Mouse (Mus musculus): ENCODE results near the gene Lpp.
"Not testable (repeated sequence)": the region's sequence is repeated elsewhere in the genome, so short reads cannot be mapped to it uniquely, and the experiment has no call there.

Gene Lpp

DNA sequence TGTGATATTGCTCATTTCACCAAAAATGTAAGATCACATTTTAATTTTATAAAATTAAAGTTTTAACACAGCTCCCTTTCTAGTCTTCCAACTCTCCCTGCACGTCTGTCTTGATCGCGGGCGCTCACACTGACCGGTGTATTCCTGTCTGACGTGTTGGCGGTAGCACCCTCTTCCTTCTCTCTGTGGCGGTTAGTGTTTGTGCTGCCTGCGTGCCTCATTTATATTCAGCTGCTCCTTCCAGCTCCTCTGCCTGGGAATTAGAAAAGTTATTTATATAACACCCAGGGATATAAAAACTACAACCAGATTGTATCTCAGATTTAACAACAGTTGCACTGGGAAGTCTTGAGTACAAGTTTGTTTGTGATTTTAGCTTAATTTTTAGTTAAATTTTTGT lies 573.2 kb downstream of the Lpp start:
- DNase-seq (ENCODE audit: low read depth, low spot score), result no peak

DNA sequence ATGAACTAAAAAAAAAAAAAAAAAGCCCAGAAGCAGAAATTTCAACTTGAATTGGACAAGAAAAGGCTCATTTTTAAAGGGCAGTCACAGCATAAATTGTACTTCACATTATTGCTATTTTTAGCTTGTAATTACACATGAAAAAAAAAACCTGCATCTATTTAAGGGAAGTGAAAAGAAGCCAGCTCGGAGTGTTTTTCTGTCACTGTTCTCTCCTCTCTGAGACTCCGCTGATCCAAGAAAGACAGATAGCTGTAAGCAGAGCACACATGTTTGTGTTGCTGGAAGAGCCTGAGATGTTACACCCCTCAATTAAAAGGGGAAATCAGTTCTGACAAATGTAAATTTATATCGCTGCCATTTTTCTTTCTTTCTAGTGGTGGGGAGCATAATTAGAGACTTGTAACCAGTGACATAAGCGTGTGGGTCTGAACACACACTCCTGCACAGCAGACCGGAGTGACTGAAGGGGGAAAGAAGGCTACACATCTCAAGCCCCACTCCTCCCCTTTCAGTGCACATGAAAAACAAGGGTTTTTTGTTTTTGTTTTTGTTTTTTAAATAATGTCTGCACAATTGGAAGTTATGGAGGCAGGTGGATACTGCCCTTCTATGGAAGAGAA lies 579.8 kb downstream of the Lpp start:
- no peak for DNase-seq (ENCODE audit: low read depth, low spot score)

DNA sequence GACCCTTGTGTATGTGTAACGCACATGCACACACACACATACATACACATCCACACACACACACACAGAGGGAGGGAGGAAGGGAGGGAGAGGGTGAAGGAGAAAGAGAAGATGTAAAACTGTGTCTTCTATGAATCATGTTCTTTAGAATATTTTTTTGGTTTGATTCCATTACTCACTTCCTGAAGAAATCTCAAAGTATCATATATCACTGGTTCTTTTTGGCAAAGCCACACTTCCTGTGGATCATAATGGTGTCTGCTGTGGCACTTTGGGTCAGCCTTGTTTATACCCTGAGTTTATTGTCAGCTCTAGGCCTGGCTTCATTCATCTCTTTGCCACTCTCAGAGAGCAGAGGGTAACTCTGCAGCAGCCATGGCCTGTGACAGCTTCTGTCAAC lies 584.5 kb downstream of the Lpp start:
- DNase-seq (ENCODE audit: low read depth, low spot score), result no peak

DNA sequence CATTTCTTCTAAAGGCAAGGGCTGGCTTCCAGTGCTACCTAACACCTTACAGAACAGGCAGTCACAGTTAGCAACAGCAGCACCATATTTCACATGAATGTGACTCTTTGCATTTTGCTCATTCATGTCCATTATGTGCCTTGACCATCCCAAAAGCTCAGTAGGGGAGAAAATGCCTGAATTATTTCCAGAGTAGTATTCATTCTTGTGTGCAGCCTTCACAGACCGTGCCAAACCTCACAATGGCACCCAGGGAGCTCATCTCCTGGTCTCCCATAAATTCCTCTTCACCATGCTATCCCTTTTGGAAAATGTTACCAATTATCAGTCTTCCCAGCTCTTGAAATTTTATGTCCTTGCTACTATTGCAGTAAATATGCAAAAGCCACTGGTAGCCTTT lies 584.9 kb downstream of the Lpp start:
- peak; percentile 50 for DNase-seq (ENCODE audit: low read depth, low spot score)

DNA sequence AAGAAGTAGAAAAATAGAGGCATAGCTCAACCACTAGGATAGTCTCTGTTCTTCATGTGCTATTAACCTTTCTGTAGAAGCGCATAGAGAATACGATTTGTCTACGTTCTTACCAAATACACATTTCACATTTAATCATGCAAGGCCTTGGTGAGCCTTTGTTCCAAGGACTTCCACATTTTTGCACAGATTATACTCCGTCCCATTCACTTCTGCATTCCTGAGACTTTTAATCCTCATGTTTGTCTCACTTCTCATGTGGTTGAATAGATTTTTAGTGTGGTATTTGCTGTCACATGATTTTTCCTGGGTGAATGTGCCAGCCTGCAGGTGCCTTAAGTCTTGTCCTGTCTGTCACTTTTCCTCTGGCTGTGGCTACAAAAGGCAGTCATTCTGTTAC lies 586.1 kb downstream of the Lpp start:
- no peak for DNase-seq (ENCODE audit: low read depth, low spot score)

DNA sequence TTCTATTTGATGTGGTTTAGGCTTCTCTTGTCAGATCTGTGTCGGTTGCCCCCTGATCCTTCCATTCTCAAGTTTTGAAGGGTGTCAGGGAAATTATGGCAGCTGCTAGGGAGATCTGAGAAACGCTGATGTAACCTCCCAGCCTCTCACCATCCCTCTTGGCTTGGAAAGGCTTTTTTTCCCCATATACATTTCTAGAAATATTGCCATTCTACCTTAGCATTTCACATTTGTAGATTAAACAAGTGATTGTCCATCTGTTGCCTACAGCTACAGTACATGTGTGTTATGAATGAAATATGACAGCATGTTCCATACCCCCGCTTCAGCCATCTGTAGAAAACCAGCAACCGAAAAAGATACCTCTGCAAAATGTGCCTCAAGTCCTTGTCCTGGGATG lies 589.5 kb downstream of the Lpp start:
- no peak for DNase-seq (ENCODE audit: low read depth, low spot score)

DNA sequence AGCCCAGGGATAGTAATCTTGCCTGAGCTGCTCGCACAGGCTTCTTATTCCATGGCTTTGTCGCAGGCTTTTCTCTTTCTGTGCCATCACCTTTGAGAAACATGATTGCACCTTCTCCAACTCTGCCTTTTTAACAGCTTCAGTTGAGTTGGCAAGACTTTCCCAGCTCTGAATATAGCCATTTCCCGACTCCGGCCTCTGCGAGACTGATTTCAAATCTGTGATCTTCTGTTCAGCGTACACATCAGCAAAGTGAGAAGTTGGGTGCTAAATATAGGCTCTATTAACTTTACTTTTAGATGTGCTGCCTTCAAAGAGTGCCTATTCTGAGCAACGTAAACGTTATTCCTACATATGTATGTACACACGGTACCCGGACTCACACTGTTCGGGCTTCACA lies 597.0 kb downstream of the Lpp start:
- DNase-seq (ENCODE audit: low read depth, low spot score), result no peak

DNA sequence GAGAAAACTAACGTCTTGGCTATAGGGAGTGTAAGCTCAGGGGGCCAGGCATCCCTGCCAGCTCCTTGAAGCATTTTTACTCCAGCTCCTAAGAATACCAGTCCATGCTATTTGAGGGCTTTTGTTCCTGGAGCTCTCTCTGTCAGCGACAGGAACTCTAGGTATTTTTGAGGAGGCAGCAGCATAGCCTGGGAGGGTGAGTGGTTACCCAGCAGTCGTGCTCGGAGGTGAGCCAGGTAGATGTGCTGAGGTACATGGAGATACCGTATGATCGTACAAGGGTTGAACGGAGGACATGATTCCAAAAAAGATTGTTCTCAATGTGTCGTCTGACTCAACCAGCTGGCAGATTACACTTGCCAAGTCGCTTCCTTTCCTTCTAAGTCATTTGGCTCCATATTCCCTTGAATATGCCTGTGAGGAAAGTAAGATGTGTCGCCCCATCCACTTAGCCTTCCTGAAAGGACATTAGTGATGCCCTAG lies 597.8 kb downstream of the Lpp start:
- no peak for DNase-seq (ENCODE audit: low read depth, low spot score)

DNA sequence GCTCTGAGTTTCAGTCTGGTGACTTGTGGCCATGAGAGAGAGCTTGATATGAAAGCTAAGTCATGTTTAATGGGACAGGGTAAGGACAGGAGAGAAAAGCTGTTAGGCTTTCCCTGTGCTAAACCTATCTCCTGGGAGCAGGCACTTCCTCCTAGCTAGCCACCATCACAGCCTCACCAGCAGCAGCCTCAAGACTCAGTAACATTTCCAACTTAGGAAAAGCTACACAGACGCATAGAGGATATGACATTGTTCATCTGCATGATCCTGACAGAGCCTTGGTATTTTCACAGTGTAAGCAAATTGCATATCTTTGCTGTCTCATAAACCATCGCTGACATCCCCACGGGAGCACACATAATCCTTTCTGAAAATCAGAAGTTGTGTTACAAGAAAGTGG lies 598.7 kb downstream of the Lpp start:
- DNase-seq (ENCODE audit: low read depth, low spot score), result no peak

DNA sequence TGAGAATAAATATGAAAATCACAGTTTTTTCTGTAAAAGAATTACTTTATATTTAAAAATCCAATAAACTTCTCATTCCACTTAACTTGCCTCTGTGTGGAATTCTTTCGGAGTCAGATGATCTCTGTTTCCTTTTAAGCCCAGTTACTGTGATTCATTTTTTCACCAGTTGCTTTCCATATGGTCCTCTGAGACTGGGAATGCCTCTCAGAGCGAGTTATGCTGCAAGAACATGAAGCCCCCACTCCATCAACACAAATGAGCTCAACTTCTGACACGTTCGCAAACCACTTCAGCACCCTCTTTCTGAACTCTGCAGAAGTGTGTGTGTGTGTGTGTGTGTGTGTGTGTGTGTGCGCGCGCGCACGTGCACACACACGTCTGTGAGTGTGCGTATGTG lies 599.2 kb downstream of the Lpp start:
- DNase-seq (ENCODE audit: low read depth, low spot score), result peak; percentile 24

DNA sequence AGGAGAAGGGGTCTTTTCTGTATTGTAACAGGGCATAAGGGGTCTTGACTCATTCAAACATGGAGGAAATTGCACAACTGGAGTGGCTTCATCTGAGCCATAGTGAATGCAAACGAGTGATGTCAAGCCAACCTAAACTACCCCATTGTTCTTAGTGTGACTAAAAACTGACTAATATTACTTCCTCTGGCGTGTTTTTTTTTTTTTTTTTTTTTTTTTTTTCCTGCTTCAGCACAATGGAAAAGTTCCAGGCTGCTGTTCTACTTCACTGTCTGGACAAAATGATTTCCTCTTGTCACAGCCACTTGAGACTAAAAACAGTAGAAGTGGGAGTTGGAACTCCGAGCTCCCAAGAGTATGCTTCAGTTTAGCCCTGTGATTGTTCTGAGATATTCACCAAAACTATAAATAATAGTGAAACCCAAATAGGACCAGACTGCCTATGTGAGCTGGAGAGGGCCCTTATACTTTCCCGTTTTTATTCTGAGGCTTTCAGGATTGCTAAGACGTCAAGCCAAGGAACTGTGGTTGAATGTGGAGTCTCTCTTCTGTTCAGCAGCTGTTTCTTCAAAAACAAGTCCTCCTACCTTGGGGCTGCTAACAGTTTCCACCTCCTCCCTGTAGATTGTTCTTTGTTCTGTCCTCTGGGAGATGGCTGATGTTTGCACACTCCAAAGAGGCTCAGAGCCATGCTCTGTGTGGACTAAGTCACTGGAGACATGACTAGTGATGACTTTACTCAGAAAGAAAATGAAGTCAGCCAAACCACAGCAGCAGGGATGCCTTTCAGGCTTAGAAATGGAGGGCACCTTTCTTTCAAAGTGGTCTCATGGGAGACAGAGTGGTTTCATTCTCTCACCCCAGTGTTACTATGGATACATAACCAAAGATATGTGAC lies 617.9 kb downstream of the Lpp start:
- DNase-seq (ENCODE audit: low read depth, low spot score), result no peak

DNA sequence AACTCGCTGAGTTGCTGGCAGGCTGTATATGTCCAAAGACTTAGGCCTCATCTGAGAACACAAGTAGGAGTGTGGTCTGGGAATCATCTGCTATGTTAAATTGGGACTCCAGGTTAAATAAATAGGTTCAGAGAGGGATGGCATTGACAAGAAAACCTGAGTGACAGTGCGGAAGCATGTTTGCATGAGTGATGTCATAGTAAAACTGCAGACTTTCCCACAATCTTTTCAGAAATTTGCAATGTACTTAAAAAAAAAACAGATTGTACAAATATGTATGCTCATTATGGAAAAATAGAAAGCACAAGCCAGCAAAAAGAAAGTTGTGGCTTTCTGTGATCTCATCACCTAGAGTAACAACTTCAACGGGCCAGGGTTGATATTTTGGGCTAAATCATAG lies 619.6 kb downstream of the Lpp start:
- no peak for DNase-seq (ENCODE audit: low read depth, low spot score)

DNA sequence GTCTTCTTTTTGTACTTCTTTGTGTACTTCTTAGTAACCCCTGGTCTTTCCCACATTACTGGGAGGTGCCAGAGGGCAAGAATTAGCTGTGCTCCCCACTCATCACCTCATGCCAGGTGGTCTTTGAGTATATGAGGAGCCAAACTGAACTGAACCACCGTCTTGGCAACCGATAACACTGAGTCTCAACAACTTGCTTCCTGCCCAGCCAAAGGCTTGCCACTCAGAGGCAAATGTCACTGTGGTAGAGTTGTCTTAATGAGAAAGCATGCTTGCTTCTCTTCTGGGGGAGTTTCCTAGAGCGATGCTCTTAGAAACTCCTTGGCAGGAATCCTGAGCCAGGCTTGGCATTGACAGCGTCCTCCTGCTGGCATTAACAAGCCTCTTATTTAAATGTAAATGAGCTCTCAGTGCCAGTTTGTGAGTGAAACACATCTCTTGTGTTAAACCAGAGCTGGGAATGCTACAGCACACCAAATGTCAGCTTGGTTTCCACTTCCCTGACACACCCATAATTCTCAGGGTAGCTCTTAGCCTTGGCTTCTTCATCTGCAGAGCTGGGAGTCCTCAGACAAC lies 623.0 kb downstream of the Lpp start:
- DNase-seq (ENCODE audit: low read depth, low spot score), result no peak

DNA sequence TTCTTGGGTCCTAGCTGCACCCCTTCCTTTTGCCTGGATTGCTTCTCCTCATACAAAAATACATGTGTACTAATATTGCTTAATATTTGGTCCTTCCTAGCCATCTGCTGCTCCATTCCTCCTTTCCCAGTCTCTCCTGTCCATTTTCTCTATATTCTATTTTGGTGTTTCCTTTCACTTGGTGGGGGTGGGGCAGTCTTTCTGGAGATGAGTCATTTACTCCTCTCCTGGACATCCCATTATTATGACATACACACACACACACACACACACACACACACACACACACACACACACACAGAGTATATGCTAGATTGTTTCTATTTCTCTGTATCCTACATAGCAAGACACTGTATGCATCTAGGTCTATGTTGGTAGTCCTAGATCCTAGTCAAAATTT lies 623.7 kb downstream of the Lpp start:
- no peak for DNase-seq (ENCODE audit: low read depth, low spot score)

DNA sequence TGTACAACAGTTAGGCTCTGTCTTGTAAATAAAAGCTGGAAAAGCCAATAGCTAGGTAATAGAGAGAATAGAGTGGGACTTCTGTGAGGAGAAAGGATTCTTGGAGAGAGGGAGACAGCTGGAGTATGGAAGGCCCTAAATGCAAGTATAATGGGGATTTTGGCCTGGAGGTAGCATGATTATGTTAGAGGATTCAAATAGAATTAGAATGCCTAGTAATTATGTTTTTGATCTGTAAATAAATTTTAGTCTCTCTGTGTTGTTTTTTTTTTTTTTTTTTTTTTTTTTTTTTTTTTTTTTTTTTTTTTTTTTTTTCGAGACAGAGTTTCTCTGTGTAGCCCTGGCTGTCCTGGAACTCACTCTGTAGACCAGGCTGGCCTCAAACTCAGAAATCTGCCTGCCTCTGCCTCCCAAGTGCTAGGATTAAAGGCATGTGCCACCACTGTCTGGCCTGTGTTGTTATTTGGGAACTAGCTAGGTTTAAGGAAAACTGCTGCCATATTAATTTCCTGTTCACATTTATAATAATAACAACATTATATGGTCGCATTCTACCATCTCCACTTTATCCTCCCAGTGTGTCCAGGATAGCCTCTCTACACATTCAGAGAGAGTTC lies 628.5 kb downstream of the Lpp start:
- DNase-seq (ENCODE audit: low read depth, low spot score), result not testable (repeated sequence)

DNA sequence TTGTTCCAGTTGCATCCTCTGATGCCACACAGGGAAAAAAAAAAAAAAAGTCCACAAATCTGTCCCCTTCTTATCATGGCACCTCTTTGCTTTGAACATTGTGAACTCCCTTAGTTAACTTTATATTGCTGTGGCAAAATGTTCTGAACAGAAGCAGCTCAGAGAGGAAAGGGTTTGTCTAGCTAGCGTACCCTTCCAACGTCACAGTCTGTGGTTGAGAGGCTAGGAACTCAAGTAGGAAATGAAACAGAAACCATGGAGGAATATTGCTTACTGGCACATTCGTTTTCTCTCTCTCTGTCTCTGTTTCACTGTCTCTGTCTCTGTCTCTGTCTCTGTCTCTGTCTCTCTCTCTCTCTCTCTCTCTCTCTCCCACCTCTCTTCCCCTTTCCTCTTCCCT lies 631.3 kb downstream of the Lpp start:
- no peak for DNase-seq (ENCODE audit: low read depth, low spot score)

DNA sequence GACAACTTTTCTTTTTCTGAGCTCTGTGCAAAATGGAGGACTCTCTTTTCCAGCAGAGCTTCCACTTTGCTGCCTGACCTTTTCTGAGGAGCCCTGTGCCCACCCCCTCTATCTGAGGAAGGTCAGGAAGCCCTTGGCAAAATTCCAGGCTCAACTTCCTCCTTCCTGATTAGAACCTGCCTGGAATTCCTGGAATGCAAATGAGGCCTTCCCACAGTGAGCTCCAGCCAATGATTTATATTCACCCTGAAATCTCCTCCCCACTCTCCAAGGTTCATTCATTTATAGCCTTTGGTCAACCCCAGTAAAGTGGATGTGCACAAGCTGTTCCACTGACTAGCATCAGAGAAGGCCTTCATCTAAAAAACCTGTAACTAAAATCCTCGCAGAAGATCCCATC lies 632.9 kb downstream of the Lpp start:
- peak; percentile 80 for DNase-seq (ENCODE audit: low read depth, low spot score)

DNA sequence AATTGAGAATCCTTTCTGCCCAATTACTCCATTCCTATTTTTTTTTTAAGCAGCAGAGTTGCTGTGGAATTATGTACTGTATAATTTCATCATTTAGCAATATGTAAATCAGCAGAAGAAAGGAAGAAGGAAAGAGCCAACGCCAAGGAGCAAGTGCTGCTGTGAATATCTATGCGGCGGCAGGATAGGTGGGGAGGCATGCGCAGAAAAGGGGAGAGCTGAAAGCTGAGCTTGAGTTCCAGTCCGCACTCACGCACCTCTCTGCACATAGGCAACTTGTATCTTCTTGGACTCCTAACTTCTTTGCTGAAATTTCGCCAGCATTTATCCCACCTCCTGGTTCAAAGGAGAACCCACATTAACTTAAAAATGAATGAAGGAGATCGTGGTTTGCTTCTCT lies 636.2 kb downstream of the Lpp start:
- no peak for DNase-seq (ENCODE audit: low read depth, low spot score)

DNA sequence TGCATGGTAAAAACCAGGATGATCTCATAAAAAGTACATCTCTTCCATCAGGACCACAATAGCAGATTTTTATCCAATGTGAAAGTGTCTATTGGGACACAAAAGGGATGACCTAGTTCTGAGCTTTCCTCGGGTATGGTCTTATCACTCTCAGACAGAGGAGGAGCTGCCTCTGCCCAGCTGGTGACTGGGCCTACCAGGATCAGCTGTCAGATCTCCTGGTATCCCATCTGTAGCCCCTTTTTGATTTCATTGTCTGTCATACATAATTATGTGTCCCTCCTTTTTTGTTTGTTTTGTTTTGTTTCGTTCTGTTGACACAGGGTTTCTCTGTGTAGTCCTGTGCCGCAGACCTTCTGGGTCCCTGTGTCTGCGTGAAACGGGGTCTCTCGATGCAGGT lies 644.1 kb downstream of the Lpp start:
- DNase-seq (ENCODE audit: low read depth, low spot score), result no peak

DNA sequence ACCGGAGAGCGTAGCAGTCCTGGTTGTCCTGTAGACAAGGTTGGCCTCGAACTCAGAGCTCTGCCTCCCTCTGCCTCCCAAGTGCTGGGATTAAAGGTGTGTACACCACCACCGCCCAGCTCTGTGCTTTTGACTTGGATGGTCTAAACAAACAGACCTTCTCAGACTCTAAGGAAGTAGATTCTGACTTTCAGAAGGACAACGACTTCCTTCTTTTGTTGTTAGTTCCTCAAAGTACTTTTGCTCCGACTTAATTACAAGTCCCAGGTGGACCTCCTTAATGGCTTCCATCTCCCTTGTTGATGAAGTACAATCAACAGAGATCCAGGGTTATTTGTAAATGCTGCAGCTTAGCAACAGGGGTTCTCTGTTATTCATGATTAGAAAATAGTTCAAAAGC lies 645.2 kb downstream of the Lpp start:
- no peak for DNase-seq (ENCODE audit: low read depth, low spot score)

DNA sequence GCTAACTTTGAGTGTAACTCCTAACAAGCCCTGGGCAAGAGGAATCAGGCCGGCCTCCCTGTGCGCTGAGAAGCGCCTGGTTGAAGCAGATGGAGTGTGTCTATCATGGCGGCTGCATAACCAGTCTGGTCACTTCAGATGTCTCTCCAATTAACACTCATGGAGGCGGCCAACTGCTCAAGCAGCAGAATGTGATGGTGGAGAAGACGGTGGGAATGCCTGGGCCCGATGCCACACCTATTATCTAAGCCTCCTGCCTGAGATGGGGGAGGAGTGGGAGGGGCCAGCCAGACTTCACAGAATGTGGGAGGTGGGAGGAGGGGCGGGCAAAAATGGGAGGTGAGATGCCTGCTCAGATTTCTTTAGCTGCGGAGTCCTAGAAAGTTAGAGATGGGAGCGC lies 646.6 kb downstream of the Lpp start:
- DNase-seq (ENCODE audit: low read depth, low spot score), result no peak

DNA sequence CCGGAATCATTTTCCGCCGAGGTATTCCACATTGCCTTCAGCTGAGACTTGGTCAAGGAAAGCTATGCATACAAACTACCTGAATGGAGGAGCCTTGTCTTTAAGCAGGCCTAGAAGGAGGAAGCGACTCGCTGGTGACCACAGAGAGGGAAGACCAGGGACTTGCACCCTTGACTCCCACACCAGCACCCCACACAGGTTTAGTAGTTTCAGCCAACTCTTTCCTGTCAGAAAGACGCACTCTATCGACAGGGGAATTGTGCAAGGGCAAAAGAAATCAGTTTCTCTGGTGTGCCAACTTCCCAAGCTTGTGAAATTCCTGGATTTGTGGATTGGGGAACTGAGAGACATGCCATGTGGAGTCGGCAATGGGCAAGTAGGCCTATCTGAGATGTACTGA lies 647.9 kb downstream of the Lpp start:
- no peak for DNase-seq (ENCODE audit: low read depth, low spot score)
